Mouse (Mus musculus) hindbrain, embryonic 12.5 days (tissue): ENCODE measurements around the gene Slc25a47. TPM values are rescaled to one million over a fixed set of nuclear protein-coding genes. Genes with fewer than 3 reads are reported as not detected.

Experiments
- ATAC-seq: fragments of 200-750 bp; cut with Nextera tagmentation; 2 replicates; pipeline ENCODE4 v1.8.0; 2017; ENCODE audit warnings: moderate TSS enrichment; ENCODE audit not compliant: low FRiP score
- H3K27ac ChIP-seq: fragments of 300-500 bp; sonication (generic); 2 replicates; pipeline ENCODE4 v1.5.1; 2016; ENCODE audit warnings: mild to moderate bottlenecking
- H3K27me3 ChIP-seq: fragments of 300-500 bp; sonication (generic); 2 replicates; pipeline ENCODE4 v1.6.1; 2016; ENCODE audit warnings: mild to moderate bottlenecking
- H3K36me3 ChIP-seq: fragments of 300-500 bp; sonication (generic); 2 replicates; pipeline ENCODE4 v1.6.1; 2016; ENCODE audit warnings: mild to moderate bottlenecking
- H3K4me1 ChIP-seq: fragments of 300-500 bp; sonication (generic); 2 replicates; pipeline ENCODE4 v1.6.1; 2016
- H3K4me2 ChIP-seq: fragments of 300-500 bp; sonication (generic); replicated peaks from 2 replicates; pipeline ENCODE4 v1.6.1; 2016; ENCODE audit warnings: mild to moderate bottlenecking
- H3K4me3 ChIP-seq: fragments of 300-500 bp; sonication (generic); 2 replicates; pipeline ENCODE4 v1.5.1; 2016; ENCODE audit warnings: mild to moderate bottlenecking
- H3K9ac ChIP-seq: fragments of 300-500 bp; sonication (generic); 2 replicates; pipeline ENCODE4 v1.6.1; 2016; ENCODE audit warnings: mild to moderate bottlenecking, moderate library complexity
- H3K9me3 ChIP-seq: fragments of 300-500 bp; sonication (generic); replicated peaks from 2 replicates; pipeline ENCODE4 v1.6.1; 2016; ENCODE audit warnings: mild to moderate bottlenecking
- WGBS: fragments of 180-500 bp; shearing (Covaris S2); methylation state at CpG from one replicate; pipeline ENCODE4 v1.1.7; 2016; 5-methylcytosine and 5-hydroxymethylcytosine counted together
- polyA plus RNA-seq: library from polyadenylated mRNA; unstranded; fragments of >200 nt; fragmentation: Nextera tagmentation; extraction: Ambion mirVana; gene quantifications from 2 replicates; pipeline ENCODE4 v1.2.1, GENCODE M21; 2016

The Slc25a47 gene
- polyA plus RNA-seq = 10.3 and 11.1 TPM in 2 replicates

GRCm38 (mm10) chr12:108835840-108836409 is at the start of gene Slc25a47, which contains the start of gene Slc25a29:
Slc25a47 (plus strand) TSS chr12:108836046.
Slc25a29 (minus strand) TSS chr12:108835883.
- H3K4me1 ChIP-seq = peaks cover 48% of the 10 kb centered on the region
- H3K27me3 ChIP-seq = peaks cover 9% of the 10 kb centered on the region; the same call in 1 of the 2 replicates
- H3K9ac ChIP-seq = peak within 1 kb of the TSS; percentile 83
- H3K9me3 ChIP-seq = no peaks in the 10 kb centered on the region
- WGBS = under 1% methylated on average over 53 of the region's 53 CpGs
- peaks cover 8% of the 10 kb centered on the region for H3K36me3 ChIP-seq
- H3K27ac ChIP-seq = peak within 1 kb of the TSS; percentile 82
- peak within 1 kb of the TSS; percentile 92 for H3K4me2 ChIP-seq
- peak within 1 kb of the TSS; percentile 59 for H3K4me3 ChIP-seq
- ATAC-seq = peak; percentile 98

DNA sequence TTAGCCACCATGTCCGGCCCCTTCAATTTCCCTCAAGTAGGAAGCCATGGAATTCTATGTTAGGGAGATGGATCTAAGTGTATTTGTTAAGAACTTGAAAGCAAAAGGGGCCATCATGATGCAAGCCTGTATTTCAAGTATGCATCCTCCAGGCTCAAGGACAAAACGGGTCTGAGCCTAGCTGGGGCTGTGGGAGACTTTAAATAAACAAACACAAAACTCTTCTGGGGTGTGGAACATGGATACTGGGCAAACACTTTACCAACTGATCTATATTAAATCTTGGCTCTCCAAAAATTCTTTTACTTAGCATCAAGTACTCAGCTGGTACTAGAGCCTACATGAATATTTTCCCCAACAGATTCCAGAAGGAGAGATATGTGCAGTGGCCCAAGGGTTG is 48.5 kb upstream of the Slc25a47 start:
- no peak overlapping the region for H3K4me2 ChIP-seq
- H3K27me3 ChIP-seq = no peaks in the 10 kb centered on the region
- no peak overlapping the region for H3K9ac ChIP-seq
- H3K36me3 ChIP-seq = peaks cover 10% of the 10 kb centered on the region
- H3K9me3 ChIP-seq = peaks cover 15% of the 10 kb centered on the region; the same call in 1 of the 2 replicates
- no peak overlapping the region for H3K27ac ChIP-seq
- 86% methylated on average over 2 of the region's 2 CpGs for WGBS
- no peak overlapping the region for H3K4me3 ChIP-seq
- H3K4me1 ChIP-seq = peaks cover 11% of the 10 kb centered on the region
- no peak for ATAC-seq

GRCm38 (mm10) chr12:108792152-108792545 is 43.7 kb upstream of the Slc25a47 start:
- Histone ChIP-seq H3K4me2 (peak overlapping the region; percentile 66), H3K9ac (peak overlapping the region; percentile 97), H3K9me3 (no peaks in the 10 kb centered on the region), H3K27me3 (no peaks in the 10 kb centered on the region), H3K27ac (peak overlapping the region; percentile 100), H3K36me3 (no peaks in the 10 kb centered on the region), H3K4me1 (peaks cover 29% of the 10 kb centered on the region), H3K4me3 (peak overlapping the region; percentile 99)
- peak; percentile 42 for ATAC-seq
- WGBS = under 1% methylated on average over 52 of the region's 52 CpGs

- ATAC-seq = peak; percentile 93
- Histone ChIP-seq H3K27me3 (no peaks in the 10 kb centered on the region), H3K27ac (peak within 1 kb of the TSS; percentile 100), H3K4me2 (peak within 1 kb of the TSS; percentile 66), H3K9ac (peak within 1 kb of the TSS; percentile 97), H3K9me3 (no peaks in the 10 kb centered on the region), H3K4me1 (peaks cover 29% of the 10 kb centered on the region), H3K4me3 (peak within 1 kb of the TSS; percentile 99), H3K36me3 (no peaks in the 10 kb centered on the region)
- under 1% methylated on average over 74 of the region's 127 CpGs for WGBS
Observed at GRCm38 (mm10) chr12:108792546-108793452, 43.0 kb upstream of the Slc25a47 start, which contains the start of gene Yy1. Yy1 (plus strand) TSS chr12:108792973.

DNA sequence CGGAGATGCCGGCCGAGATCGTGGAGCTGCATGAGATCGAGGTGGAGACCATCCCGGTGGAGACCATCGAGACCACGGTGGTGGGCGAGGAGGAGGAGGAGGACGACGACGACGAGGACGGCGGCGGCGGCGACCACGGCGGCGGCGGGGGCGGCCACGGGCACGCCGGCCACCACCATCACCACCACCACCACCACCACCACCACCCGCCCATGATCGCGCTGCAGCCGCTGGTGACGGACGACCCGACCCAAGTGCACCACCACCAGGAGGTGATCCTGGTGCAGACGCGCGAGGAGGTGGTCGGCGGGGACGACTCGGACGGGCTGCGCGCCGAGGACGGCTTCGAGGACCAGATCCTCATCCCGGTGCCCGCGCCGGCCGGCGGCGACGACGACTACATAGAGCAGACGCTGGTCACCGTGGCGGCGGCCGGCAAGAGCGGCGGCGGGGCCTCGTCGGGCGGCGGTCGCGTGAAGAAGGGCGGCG is 42.3 kb upstream of the Slc25a47 start:
- ATAC-seq = 0 out of 2 replicates have a peak, but pooled peaks have one; percentile 1
- Histone ChIP-seq H3K4me1 (peaks cover 31% of the 10 kb centered on the region), H3K27me3 (no peaks in the 10 kb centered on the region), H3K9me3 (no peaks in the 10 kb centered on the region), H3K27ac (peak overlapping the region; percentile 100), H3K4me2 (peak overlapping the region; percentile 66), H3K9ac (peak overlapping the region; percentile 97), H3K4me3 (peak overlapping the region; percentile 99), H3K36me3 (no peaks in the 10 kb centered on the region)
- under 1% methylated on average over 44 of the region's 71 CpGs for WGBS

GRCm38 (mm10) chr12:108794078-108794711 is 41.7 kb upstream of the Slc25a47 start:
- peak overlapping the region; percentile 100 for H3K27ac ChIP-seq
- H3K4me1 ChIP-seq = peaks cover 31% of the 10 kb centered on the region

DNA sequence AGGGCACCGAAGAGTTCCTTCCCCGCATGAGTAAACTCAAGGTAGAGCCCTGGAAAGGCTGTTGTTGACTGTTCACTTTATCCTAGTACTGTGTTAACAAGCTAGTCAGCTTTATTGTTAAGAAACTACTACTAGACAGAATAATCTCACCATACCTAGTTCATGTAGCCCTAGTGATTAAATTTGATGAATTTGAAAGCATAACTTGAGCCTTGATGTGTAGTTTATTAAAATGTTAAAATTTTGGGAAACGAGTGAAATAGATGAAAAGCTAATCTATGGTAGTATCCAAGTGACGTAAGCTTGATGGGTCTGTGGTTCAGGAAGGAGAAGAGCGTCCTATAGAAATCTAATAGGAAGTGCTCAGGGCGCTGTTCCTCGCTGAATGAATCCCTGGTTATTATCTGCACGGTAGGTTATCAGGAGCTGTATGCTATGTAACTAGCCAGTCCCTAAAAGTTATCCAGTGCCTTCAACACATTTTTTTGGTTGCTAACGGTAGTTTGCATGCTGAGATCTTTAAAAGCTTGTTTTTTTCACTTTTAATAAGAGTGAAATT is 40.8 kb upstream of the Slc25a47 start:
- Histone ChIP-seq H3K4me2 (peak overlapping the region; percentile 80), H3K9me3 (no peaks in the 10 kb centered on the region), H3K4me1 (peaks cover 36% of the 10 kb centered on the region), H3K36me3 (no peaks in the 10 kb centered on the region), H3K4me3 (peak overlapping the region; percentile 99), H3K27ac (peak overlapping the region; percentile 100), H3K27me3 (no peaks in the 10 kb centered on the region), H3K9ac (peak overlapping the region; percentile 97)
- ATAC-seq = no peak
- 23% methylated on average over 9 of the region's 9 CpGs for WGBS

More at GRCm38 (mm10) chr12:108794078-108794711, 41.7 kb upstream of the Slc25a47 start:
- peak overlapping the region; percentile 99 for H3K4me3 ChIP-seq
- no peaks in the 10 kb centered on the region for H3K27me3 ChIP-seq
- peak overlapping the region; percentile 97 for H3K9ac ChIP-seq
- ATAC-seq = peak; percentile 78
- H3K9me3 ChIP-seq = no peaks in the 10 kb centered on the region
- H3K4me2 ChIP-seq = peak overlapping the region; percentile 80
- under 1% methylated on average over 69 of the region's 94 CpGs for WGBS
- H3K36me3 ChIP-seq = no peaks in the 10 kb centered on the region

- no peak for ATAC-seq
- no peaks in the 10 kb centered on the region for H3K36me3 ChIP-seq
- no peak overlapping the region for H3K27ac ChIP-seq
- H3K9me3 ChIP-seq = no peaks in the 10 kb centered on the region
- H3K9ac ChIP-seq = no peak overlapping the region
- H3K4me1 ChIP-seq = peaks cover 21% of the 10 kb centered on the region
- 78% methylated on average over 2 of the region's 2 CpGs for WGBS
- H3K4me3 ChIP-seq = no peak overlapping the region
- H3K27me3 ChIP-seq = no peaks in the 10 kb centered on the region
- H3K4me2 ChIP-seq = no peak overlapping the region
Observed at GRCm38 (mm10) chr12:108801613-108802012, 34.2 kb upstream of the Slc25a47 start.

GRCm38 (mm10) chr12:108804388-108804787 is 31.5 kb upstream of the Slc25a47 start:
- no peak overlapping the region for H3K4me3 ChIP-seq
- H3K4me2 ChIP-seq = no peak overlapping the region
- H3K9me3 ChIP-seq = no peaks in the 10 kb centered on the region
- 92% methylated on average over 2 of the region's 2 CpGs for WGBS
- no peaks in the 10 kb centered on the region for H3K27me3 ChIP-seq
- H3K36me3 ChIP-seq = peaks cover 5% of the 10 kb centered on the region
- no peak overlapping the region for H3K27ac ChIP-seq
- peaks cover 15% of the 10 kb centered on the region; the same call in 1 of the 2 replicates for H3K4me1 ChIP-seq
- no peak overlapping the region for H3K9ac ChIP-seq
- no peak for ATAC-seq

GRCm38 (mm10) chr12:108808465-108808864 is 27.4 kb upstream of the Slc25a47 start:
- no peak for ATAC-seq
- peaks cover 5% of the 10 kb centered on the region for H3K36me3 ChIP-seq
- H3K27me3 ChIP-seq = no peaks in the 10 kb centered on the region
- no peak overlapping the region for H3K4me3 ChIP-seq
- H3K27ac ChIP-seq = no peak overlapping the region
- H3K4me1 ChIP-seq = no peaks in the 10 kb centered on the region
- no peak overlapping the region for H3K9ac ChIP-seq
- 91% methylated on average over 2 of the region's 2 CpGs for WGBS
- no peaks in the 10 kb centered on the region for H3K9me3 ChIP-seq
- no peak overlapping the region for H3K4me2 ChIP-seq

DNA sequence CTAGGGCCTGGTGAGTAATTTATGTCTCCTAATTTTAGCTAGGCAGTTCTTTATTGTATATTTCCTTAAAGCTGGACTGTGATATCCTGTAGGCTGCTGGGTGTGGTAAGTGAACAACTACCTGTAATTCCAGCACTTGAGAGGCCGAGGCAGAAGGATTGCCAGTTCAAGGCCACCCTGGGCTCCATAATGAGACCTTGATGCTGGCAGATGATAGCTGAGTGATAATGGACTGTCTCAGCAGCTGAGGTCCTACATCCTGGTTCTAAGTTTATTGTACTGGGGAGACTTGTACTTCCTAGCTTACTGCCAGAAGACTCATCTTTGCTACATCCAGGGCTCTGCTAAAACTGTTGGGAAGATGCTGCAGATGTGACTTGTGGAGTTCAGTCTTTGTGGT is 26.1 kb upstream of the Slc25a47 start:
- ATAC-seq = no peak
- no peaks in the 10 kb centered on the region for H3K9me3 ChIP-seq

More for the DNA sequence above, 26.1 kb upstream of the Slc25a47 start:
- no peaks in the 10 kb centered on the region for H3K27me3 ChIP-seq
- H3K4me2 ChIP-seq = no peak overlapping the region
- H3K36me3 ChIP-seq = peaks cover 12% of the 10 kb centered on the region
- 75% methylated on average over 1 of the region's 1 CpGs for WGBS
- H3K9ac ChIP-seq = no peak overlapping the region
- H3K27ac ChIP-seq = no peak overlapping the region
- H3K4me3 ChIP-seq = no peak overlapping the region
- H3K4me1 ChIP-seq = no peaks in the 10 kb centered on the region
